Mouse (Mus musculus): ENCODE data around the gene Gm20388. TPM values are rescaled to one million over a fixed set of nuclear protein-coding genes. Genes with fewer than 3 reads are reported as not detected.

Gm20388 gene
- total and polyA plus RNA-seq, 3 experiments: 0.02 to 0.05 TPM; not detected in 1

DNA sequence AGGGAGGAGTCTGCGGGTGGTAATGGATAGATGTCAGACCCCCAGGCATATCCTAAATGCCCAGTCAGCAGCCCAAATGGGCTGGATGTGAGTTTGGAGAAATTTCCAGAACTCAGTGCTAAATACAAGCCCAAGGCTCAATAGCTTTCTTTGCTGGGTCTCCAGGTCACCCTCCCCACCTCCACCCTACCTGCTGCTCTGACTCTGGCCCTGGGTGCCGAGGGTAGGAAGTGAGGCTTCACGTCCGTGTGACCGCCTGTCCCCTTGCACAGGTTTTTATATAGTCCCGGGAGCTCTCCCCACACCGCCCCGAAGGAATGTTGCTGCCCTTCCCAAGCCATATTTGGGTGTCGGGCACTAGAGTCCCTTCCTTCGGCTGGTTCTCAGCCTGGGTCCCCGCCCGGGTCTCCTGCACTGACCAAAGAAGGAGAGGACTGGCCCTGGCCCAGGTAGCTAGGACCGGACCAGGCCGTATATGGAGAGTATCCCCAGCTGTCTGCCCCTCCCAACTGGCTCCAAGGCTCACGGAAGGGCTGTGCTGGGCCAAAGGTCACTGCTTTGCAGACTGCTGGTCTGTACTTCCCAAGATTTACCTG, 3984.0 kb downstream of the Gm20388 start, which contains the start of gene Acta1:
Gene Acta1 (minus strand): TSS at position 250 of the 596 bp plus-strand sequence.
- Histone ChIP-seq H3K36me3 (replicated peaks) (peaks cover 24% of the 10 kb centered on the region), H3K27me3 (ENCODE audit: insufficient read depth, low read length) (peaks cover 9% of the 10 kb centered on the region; the same call in 1 of the 2 replicates), H3K9me3 (replicated peaks) (no peaks in the 10 kb centered on the region), H3K4me3 (ENCODE audit: low read depth, low read length) (no peak within 1 kb of the TSS), H3K4me1 (ENCODE audit: insufficient read depth, low read depth, low read length) (no peaks in the 10 kb centered on the region)
- ATAC-seq (ENCODE audit: extremely low read depth, insufficient number of reproducible peaks, low FRiP score, poor library complexity, severe bottlenecking) (no peak), DNase-seq (ENCODE audit: low spot score) (no peak)
- no peak for TF ChIP-seq CTCF (IDR thresholded peaks at IDR 0.05; ENCODE audit: low read depth, low read length)
- TF ChIP-seq GATA2 (IDR thresholded peaks at IDR 0.05; ENCODE audit: borderline replicate concordance, low read depth, low read length): no peak
- no peak for TF ChIP-seq POLR2AphosphoS5 (IDR thresholded peaks at IDR 0.05; ENCODE audit: insufficient replicate concordance, low read depth, low read length)
- TF ChIP-seq TAL1 (conservative IDR thresholded peaks at IDR 0.05; ENCODE audit: low read depth, low read length): no peak
- TF ChIP-seq GATA1 (IDR thresholded peaks at IDR 0.05; ENCODE audit: borderline replicate concordance, low read length): no peak

DNA sequence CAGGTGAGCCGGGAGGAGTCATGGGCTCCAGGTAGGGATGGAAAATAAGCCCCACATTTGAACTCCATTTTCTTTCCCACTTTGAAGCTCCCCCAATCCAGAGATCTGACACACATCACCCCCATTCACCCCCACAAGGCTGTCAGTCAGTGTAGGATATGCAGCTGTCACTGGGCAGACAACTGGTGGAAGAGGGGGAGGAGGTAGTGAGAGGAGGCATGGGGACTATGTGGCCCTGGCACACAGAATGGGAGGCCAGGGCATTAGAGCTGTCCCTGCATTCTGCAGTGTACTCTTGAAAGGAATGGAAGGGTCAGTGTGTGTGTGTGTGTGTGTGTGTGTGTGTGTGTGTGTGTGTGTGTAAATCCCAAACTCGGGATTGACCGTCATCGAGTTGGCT, 3984.6 kb downstream of the Gm20388 start:
- Histone ChIP-seq H3K4me1 (ENCODE audit: insufficient read depth, low read depth, low read length) (no peaks in the 10 kb centered on the region), H3K36me3 (replicated peaks) (peaks cover 30% of the 10 kb centered on the region), H3K4me3 (ENCODE audit: low read depth, low read length) (no peak overlapping the region), H3K27me3 (ENCODE audit: insufficient read depth, low read length) (peaks cover 6% of the 10 kb centered on the region; the same call in 1 of the 2 replicates), H3K9me3 (replicated peaks) (no peaks in the 10 kb centered on the region)
- DNase-seq (ENCODE audit: low spot score) (no peak), ATAC-seq (ENCODE audit: extremely low read depth, insufficient number of reproducible peaks, low FRiP score, poor library complexity, severe bottlenecking) (no peak)
- TF ChIP-seq POLR2AphosphoS5 (IDR thresholded peaks at IDR 0.05; ENCODE audit: insufficient replicate concordance, low read depth, low read length): no peak
- TF ChIP-seq GATA2 (IDR thresholded peaks at IDR 0.05; ENCODE audit: borderline replicate concordance, low read depth, low read length): no peak
- TF ChIP-seq CTCF (IDR thresholded peaks at IDR 0.05; ENCODE audit: low read depth, low read length): no peak
- no peak for TF ChIP-seq GATA1 (IDR thresholded peaks at IDR 0.05; ENCODE audit: borderline replicate concordance, low read length)
- no peak for TF ChIP-seq TAL1 (conservative IDR thresholded peaks at IDR 0.05; ENCODE audit: low read depth, low read length)

DNA sequence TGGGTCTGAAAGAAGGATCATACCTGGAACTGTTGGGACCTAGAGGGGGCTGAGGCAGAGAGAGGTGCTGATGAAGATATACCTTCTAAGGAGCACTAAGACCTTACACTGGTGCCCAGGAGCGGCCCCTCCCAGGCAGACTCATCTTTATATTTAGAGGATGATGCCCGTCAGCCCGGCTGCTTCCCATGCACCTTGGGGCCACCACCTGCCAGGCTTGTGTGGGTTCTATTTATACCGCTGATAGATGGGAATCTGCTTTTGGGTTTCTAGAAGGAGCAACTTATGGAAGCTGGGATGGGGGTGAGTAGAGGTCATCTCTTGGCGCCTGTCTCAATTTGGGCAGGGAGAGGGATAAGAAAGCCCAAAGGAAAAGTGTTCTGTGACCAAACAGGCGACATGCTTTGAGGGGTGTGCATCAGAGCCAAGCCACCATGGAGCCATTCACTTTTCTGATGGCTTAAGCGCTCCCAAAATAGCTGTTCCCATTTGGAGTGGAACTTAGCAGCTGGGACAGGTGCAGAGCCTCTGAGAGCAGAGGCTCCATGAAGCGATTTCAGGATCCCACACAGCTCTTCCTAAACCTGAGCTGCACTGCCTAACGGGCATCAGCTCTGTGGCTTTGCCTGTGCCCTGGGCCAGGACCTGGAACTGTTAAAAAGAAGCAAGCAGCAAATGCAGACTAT, 3985.2 kb downstream of the Gm20388 start:
- no peak for TF ChIP-seq GATA2 (IDR thresholded peaks at IDR 0.05; ENCODE audit: borderline replicate concordance, low read depth, low read length)
- TF ChIP-seq TAL1 (conservative IDR thresholded peaks at IDR 0.05; ENCODE audit: low read depth, low read length): no peak
- no peak for TF ChIP-seq CTCF (IDR thresholded peaks at IDR 0.05; ENCODE audit: low read depth, low read length)
- TF ChIP-seq POLR2AphosphoS5 (IDR thresholded peaks at IDR 0.05; ENCODE audit: insufficient replicate concordance, low read depth, low read length): no peak
- no peak for TF ChIP-seq GATA1 (IDR thresholded peaks at IDR 0.05; ENCODE audit: borderline replicate concordance, low read length)
- DNase-seq (ENCODE audit: low spot score): no peak
- Histone ChIP-seq H3K27me3 (ENCODE audit: insufficient read depth, low read length) (peaks cover 6% of the 10 kb centered on the region; the same call in 1 of the 2 replicates), H3K36me3 (replicated peaks) (peaks cover 36% of the 10 kb centered on the region), H3K4me3 (ENCODE audit: low read depth, low read length) (no peak overlapping the region), H3K9me3 (replicated peaks) (no peaks in the 10 kb centered on the region), H3K4me1 (ENCODE audit: insufficient read depth, low read depth, low read length) (no peaks in the 10 kb centered on the region)
- ATAC-seq (ENCODE audit: extremely low read depth, insufficient number of reproducible peaks, low FRiP score, poor library complexity, severe bottlenecking): no peak

DNA sequence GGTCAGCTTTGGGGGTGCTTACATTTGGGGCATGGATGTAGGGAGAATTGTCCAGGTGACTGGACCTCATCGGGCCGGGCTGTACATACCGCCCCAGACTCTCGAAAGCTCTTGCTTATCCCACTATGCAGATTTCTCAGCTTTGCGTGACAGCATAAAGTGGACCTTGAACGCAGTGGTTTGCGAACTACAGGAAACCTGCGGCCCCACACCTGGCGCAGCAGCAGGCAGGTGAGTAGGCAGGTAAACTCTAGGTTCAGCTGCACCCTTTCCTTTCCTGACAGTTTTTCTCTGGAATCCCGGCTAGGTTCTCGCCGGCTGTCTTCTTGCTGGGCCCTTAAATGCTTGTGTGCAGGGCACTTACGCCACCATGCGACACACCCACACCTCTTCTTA, 3985.7 kb downstream of the Gm20388 start:
- no peaks in the 10 kb centered on the region for H3K4me1 ChIP-seq (ENCODE audit: insufficient read depth, low read depth, low read length)
- H3K4me3 ChIP-seq (ENCODE audit: low read depth, low read length): no peak overlapping the region
- H3K36me3 ChIP-seq (replicated peaks): peaks cover 39% of the 10 kb centered on the region
- no peak for ATAC-seq (ENCODE audit: extremely low read depth, insufficient number of reproducible peaks, low FRiP score, poor library complexity, severe bottlenecking)
- H3K9me3 ChIP-seq (replicated peaks): no peaks in the 10 kb centered on the region
- peaks cover 6% of the 10 kb centered on the region; the same call in 1 of the 2 replicates for H3K27me3 ChIP-seq (ENCODE audit: insufficient read depth, low read length)
- TF ChIP-seq TAL1 (conservative IDR thresholded peaks at IDR 0.05; ENCODE audit: low read depth, low read length) (no peak), GATA2 (IDR thresholded peaks at IDR 0.05; ENCODE audit: borderline replicate concordance, low read depth, low read length) (no peak), POLR2AphosphoS5 (IDR thresholded peaks at IDR 0.05; ENCODE audit: insufficient replicate concordance, low read depth, low read length) (no peak), GATA1 (IDR thresholded peaks at IDR 0.05; ENCODE audit: borderline replicate concordance, low read length) (no peak), CTCF (IDR thresholded peaks at IDR 0.05; ENCODE audit: low read depth, low read length) (no peak)
- DNase-seq (ENCODE audit: low spot score): no peak

DNA sequence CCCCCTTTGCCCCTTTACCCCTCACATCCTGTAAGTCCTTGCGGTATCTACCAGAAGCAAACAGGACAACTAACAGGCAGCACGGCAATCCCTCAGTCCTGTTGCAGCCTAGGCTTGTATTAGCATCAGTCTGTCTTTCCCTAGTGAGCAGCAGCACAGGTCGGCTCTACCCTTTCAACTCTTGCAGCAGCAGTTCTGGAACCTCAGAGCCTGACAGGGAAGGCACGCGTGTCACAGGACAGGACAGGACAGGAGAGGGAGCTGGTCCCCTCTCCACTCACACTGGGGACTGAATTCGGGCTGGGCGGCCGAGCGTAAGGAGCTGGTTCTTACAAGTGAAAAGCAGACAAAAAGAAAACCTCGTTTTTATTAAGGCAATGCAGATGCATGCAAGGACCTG, 3986.1 kb downstream of the Gm20388 start:
- TF ChIP-seq POLR2AphosphoS5 (IDR thresholded peaks at IDR 0.05; ENCODE audit: insufficient replicate concordance, low read depth, low read length) (no peak), TAL1 (conservative IDR thresholded peaks at IDR 0.05; ENCODE audit: low read depth, low read length) (no peak)
- DNase-seq (ENCODE audit: low spot score) (no peak), ATAC-seq (ENCODE audit: extremely low read depth, insufficient number of reproducible peaks, low FRiP score, poor library complexity, severe bottlenecking) (no peak)
- H3K4me1 ChIP-seq (ENCODE audit: insufficient read depth, low read depth, low read length): no peaks in the 10 kb centered on the region
- H3K4me3 ChIP-seq (ENCODE audit: low read depth, low read length): no peak overlapping the region
- no peaks in the 10 kb centered on the region for H3K9me3 ChIP-seq (replicated peaks)
- peaks cover 43% of the 10 kb centered on the region for H3K36me3 ChIP-seq (replicated peaks)
- H3K27me3 ChIP-seq (ENCODE audit: insufficient read depth, low read length): peaks cover 6% of the 10 kb centered on the region; the same call in 1 of the 2 replicates

DNA sequence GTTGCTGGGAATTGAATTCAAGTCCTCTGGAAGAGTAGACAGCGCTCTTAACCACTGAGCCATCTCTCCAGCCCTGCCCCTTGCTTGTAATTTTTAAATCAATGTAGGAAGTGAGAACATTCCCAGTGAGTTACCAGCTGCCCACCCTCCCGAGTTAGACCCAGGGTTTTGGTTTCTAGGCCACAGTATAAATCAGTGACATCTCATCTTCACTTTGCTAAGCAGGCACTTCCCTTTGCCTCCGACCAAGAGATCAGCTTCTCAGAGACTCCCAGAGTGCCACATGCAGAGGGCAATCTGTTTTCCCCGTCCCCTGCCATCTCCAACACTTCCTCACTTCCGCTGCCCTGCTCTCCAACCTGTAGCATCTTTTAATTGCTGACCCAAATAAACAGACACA, 3987.9 kb downstream of the Gm20388 start:
- ATAC-seq (ENCODE audit: extremely low read depth, insufficient number of reproducible peaks, low FRiP score, poor library complexity, severe bottlenecking): no peak
- peaks cover 60% of the 10 kb centered on the region for H3K36me3 ChIP-seq (replicated peaks)

More for the DNA sequence above, 3987.9 kb downstream of the Gm20388 start:
- Histone ChIP-seq H3K27me3 (ENCODE audit: insufficient read depth, low read length) (peaks cover 3% of the 10 kb centered on the region; the same call in 1 of the 2 replicates), H3K9me3 (replicated peaks) (no peaks in the 10 kb centered on the region), H3K4me3 (ENCODE audit: low read depth, low read length) (no peak overlapping the region), H3K4me1 (ENCODE audit: insufficient read depth, low read depth, low read length) (no peaks in the 10 kb centered on the region)
- TF ChIP-seq TAL1 (conservative IDR thresholded peaks at IDR 0.05; ENCODE audit: low read depth, low read length) (no peak), CTCF (IDR thresholded peaks at IDR 0.05; ENCODE audit: low read depth, low read length) (no peak), GATA2 (IDR thresholded peaks at IDR 0.05; ENCODE audit: borderline replicate concordance, low read depth, low read length) (no peak), POLR2AphosphoS5 (IDR thresholded peaks at IDR 0.05; ENCODE audit: insufficient replicate concordance, low read depth, low read length) (no peak)
- DNase-seq (ENCODE audit: low spot score): no peak

Data from G1E (cell line).